Mouse (Mus musculus) embryonic facial prominence, embryonic 11.5 days (tissue): ENCODE results near the gene Hist2h2aa2. TPM values are rescaled to one million over a fixed set of nuclear protein-coding genes. Genes with fewer than 3 reads are reported as not detected.
"Not testable (repeated sequence)": the region's sequence is repeated elsewhere in the genome, so short reads cannot be mapped to it uniquely, and the experiment has no call there.

ENCODE experiments used
- ATAC-seq: fragments of 200-750 bp; cut with Nextera tagmentation; replicated peaks from 2 replicates; pipeline ENCODE4 v1.8.0; 2017; ENCODE audit warnings: low read depth; ENCODE audit not compliant: insufficient number of reproducible peaks, low FRiP score, low TSS enrichment
- DNase-seq: peaks from one replicate; pipeline ENCODE4 v3.0.0-alpha.2; 2015; ENCODE audit warnings: low spot score
- H3K27ac ChIP-seq: fragments of 300-500 bp; sonication (generic); replicated peaks from 2 replicates; pipeline ENCODE4 v1.5.1; 2014; ENCODE audit warnings: mild to moderate bottlenecking, low read depth, low read length, control low read depth
- H3K27me3 ChIP-seq: fragments of 300-500 bp; sonication (generic); 2 replicates; pipeline ENCODE4 v1.6.1; 2014; ENCODE audit warnings: mild to moderate bottlenecking, low read length, moderate library complexity, mixed read lengths; ENCODE audit not compliant: control insufficient read depth, insufficient read depth
- H3K36me3 ChIP-seq: fragments of 300-500 bp; sonication (generic); replicated peaks from 2 replicates; pipeline ENCODE4 v1.6.1; 2014; ENCODE audit warnings: low read depth, mild to moderate bottlenecking, low read length, moderate library complexity, mixed read lengths; ENCODE audit not compliant: control insufficient read depth, insufficient read depth
- H3K4me1 ChIP-seq: fragments of 300-500 bp; sonication (generic); 2 replicates; pipeline ENCODE4 v1.6.1; 2014; ENCODE audit warnings: low read length, mixed read lengths; ENCODE audit not compliant: control insufficient read depth, insufficient read depth
- H3K4me2 ChIP-seq: fragments of 300-500 bp; sonication (generic); 2 replicates; pipeline ENCODE4 v1.6.1; 2014; ENCODE audit warnings: low read depth, mild to moderate bottlenecking, control low read depth, low read length, moderate library complexity
- H3K4me3 ChIP-seq: fragments of 300-500 bp; sonication (generic); 2 replicates; pipeline ENCODE4 v1.5.1; 2014; ENCODE audit warnings: low read depth, low read length, control low read depth
- H3K9ac ChIP-seq: fragments of 300-500 bp; sonication (generic); replicated peaks from 2 replicates; pipeline ENCODE4 v1.6.1; 2014; ENCODE audit warnings: mild to moderate bottlenecking, control low read depth, low read length
- H3K9me3 ChIP-seq: fragments of 300-500 bp; sonication (generic); replicated peaks from 2 replicates; pipeline ENCODE4 v1.6.1; 2016; ENCODE audit warnings: mild to moderate bottlenecking, low read length, inconsistent platforms, mixed read lengths; ENCODE audit not compliant: control insufficient read depth
- WGBS: fragments of 180-500 bp; shearing (Covaris S2); extraction: QIAGEN DNeasy Blood & Tissue Kit; methylation state at CpG from one replicate; pipeline ENCODE4 v1.1.7; 2014; 5-methylcytosine and 5-hydroxymethylcytosine counted together
- polyA plus RNA-seq: library from polyadenylated mRNA; unstranded; fragments of >200 nt; fragmentation: Nextera tagmentation; extraction: Ambion mirVana; gene quantifications from 2 replicates; pipeline ENCODE4 v1.2.1, GENCODE M21; 2014

Hist2h2aa2 gene
- polyA plus RNA-seq, 1 experiment from 2014 or later: 51.6 TPM

GRCm38 (mm10) chr3:96226695-96227648, 13.1 kb downstream of the Hist2h2aa2 start:
- H3K4me3 ChIP-seq: no peak overlapping the region
- no peak overlapping the region for H3K4me2 ChIP-seq
- H3K4me1 ChIP-seq: peaks cover 1% of the 10 kb centered on the region; the same call in 1 of the 2 replicates
- no peaks in the 10 kb centered on the region for H3K9me3 ChIP-seq
- no peaks in the 10 kb centered on the region for H3K36me3 ChIP-seq
- DNase-seq (no peak), ATAC-seq (no peak)
- H3K9ac ChIP-seq: no peak overlapping the region
- WGBS: 62% methylated on average over 8 of the region's 8 CpGs
- no peak overlapping the region for H3K27ac ChIP-seq
- no peaks in the 10 kb centered on the region for H3K27me3 ChIP-seq

- H3K4me1 ChIP-seq: peaks cover 5% of the 10 kb centered on the region; the same call in 1 of the 2 replicates
- no peaks in the 10 kb centered on the region for H3K27me3 ChIP-seq
- H3K27ac ChIP-seq: no peak overlapping the region
These were observed 14.7 kb downstream of the Hist2h2aa2 start for GRCm38 (mm10) chr3:96225421-96225820.

GRCm38 (mm10) chr3:96222774-96223173, 17.3 kb downstream of the Hist2h2aa2 start:
- Histone ChIP-seq H3K36me3 (no peaks in the 10 kb centered on the region), H3K4me3 (no peak overlapping the region), H3K9me3 (no peaks in the 10 kb centered on the region), H3K4me2 (peak overlapping the region; percentile 7; the same call in 1 of the 2 replicates), H3K9ac (no peak overlapping the region), H3K27me3 (no peaks in the 10 kb centered on the region), H3K4me1 (peaks cover 8% of the 10 kb centered on the region), H3K27ac (no peak overlapping the region)
- 91% methylated on average over 4 of the region's 4 CpGs for WGBS
- DNase-seq (no peak), ATAC-seq (no peak)

More at GRCm38 (mm10) chr3:96225421-96225820, 14.7 kb downstream of the Hist2h2aa2 start:
- no peak overlapping the region for H3K4me3 ChIP-seq
- no peak overlapping the region for H3K4me2 ChIP-seq
- no peak overlapping the region for H3K9ac ChIP-seq
- no peaks in the 10 kb centered on the region for H3K36me3 ChIP-seq
- no peaks in the 10 kb centered on the region for H3K9me3 ChIP-seq
- ATAC-seq (no peak), DNase-seq (no peak)
- 24% methylated on average over 2 of the region's 2 CpGs for WGBS

- peak overlapping the region; percentile 62 for H3K4me3 ChIP-seq
- peak overlapping the region; percentile 93 for H3K9ac ChIP-seq
- H3K4me2 ChIP-seq: peak overlapping the region; percentile 82
- 19% methylated on average over 9 of the region's 9 CpGs for WGBS
- no peaks in the 10 kb centered on the region for H3K36me3 ChIP-seq
- H3K27ac ChIP-seq: peak overlapping the region; percentile 99
- H3K9me3 ChIP-seq: no peaks in the 10 kb centered on the region
- H3K4me1 ChIP-seq: peaks cover 8% of the 10 kb centered on the region
- no peak for ATAC-seq
- no peaks in the 10 kb centered on the region for H3K27me3 ChIP-seq
- no peak for DNase-seq
These were observed 18.4 kb downstream of the Hist2h2aa2 start for GRCm38 (mm10) chr3:96221640-96222038.

- Histone ChIP-seq H3K9ac (peak within 1 kb of the TSS; percentile 93), H3K4me2 (peak within 1 kb of the TSS; percentile 82), H3K27me3 (no peaks in the 10 kb centered on the region), H3K9me3 (no peaks in the 10 kb centered on the region), H3K27ac (peak within 1 kb of the TSS; percentile 99), H3K36me3 (no peaks in the 10 kb centered on the region), H3K4me3 (peak within 1 kb of the TSS; percentile 62), H3K4me1 (peaks cover 8% of the 10 kb centered on the region)
- DNase-seq (peak; percentile 94), ATAC-seq (peak; percentile 91)
- 1% methylated on average over 43 of the region's 43 CpGs for WGBS
These were observed 19.1 kb downstream of the Hist2h2aa2 start, which contains the start of the genes Hist2h2ac and Hist2h2be for GRCm38 (mm10) chr3:96220765-96221639. Gene Hist2h2ac (minus strand): TSS chr3:96220880. Gene Hist2h2be (plus strand): TSS chr3:96221119.

GRCm38 (mm10) chr3:96220131-96220764, 19.8 kb downstream of the Hist2h2aa2 start:
- not testable (repeated sequence) for H3K36me3 ChIP-seq, H3K27me3 ChIP-seq, H3K9me3 ChIP-seq, H3K4me1 ChIP-seq
- Histone ChIP-seq H3K9ac (peak overlapping the region; percentile 93), H3K27ac (peak overlapping the region; percentile 99), H3K4me3 (peak overlapping the region; percentile 62), H3K4me2 (peak overlapping the region; percentile 78)
- peak; percentile 70 for DNase-seq
- under 1% methylated on average over 26 of the region's 47 CpGs for WGBS
- peak; percentile 11; the same call in 1 of the 2 replicates for ATAC-seq

- WGBS: under 1% methylated on average over 37 of the region's 37 CpGs
- Histone ChIP-seq H3K27ac (peak within 1 kb of the TSS; percentile 99), H3K36me3 (no peaks in the 10 kb centered on the region), H3K27me3 (no peaks in the 10 kb centered on the region), H3K9me3 (no peaks in the 10 kb centered on the region), H3K9ac (peak within 1 kb of the TSS; percentile 93), H3K4me2 (peak within 1 kb of the TSS; percentile 78), H3K4me3 (peak within 1 kb of the TSS; percentile 62), H3K4me1 (peaks cover 8% of the 10 kb centered on the region)
- peak; percentile 76 for ATAC-seq
- DNase-seq: peak; percentile 88
These were observed 20.4 kb downstream of the Hist2h2aa2 start, which contains the start of the genes Bola1 and Hist2h2ab for GRCm38 (mm10) chr3:96219661-96220130. Gene Bola1 (minus strand): TSS chr3:96219709. Gene Hist2h2ab (plus strand): TSS chr3:96219865.
